ENCODE assay signal across 11 mouse cellular contexts in genomic region chr2:21236846-21237245, GRCm38 (mm10). TPM values are rescaled to one million over a fixed set of nuclear protein-coding genes. Genes with fewer than 3 reads are reported as not detected.
DNase-seq lines count a peak whose midpoint lies in the region; ATAC-seq and TF ChIP-seq lines count a peak whose summit lies in the region.
"Had no signal": no experiment of that assay in that cellular context is flagged by ENCODE, and none has a peak within 500 bp of the region (broad histone marks: within the 10 kb centered on the region; RNA-seq: fewer than 3 reads in every experiment).

No protein-coding gene starts in this region.

- H3K9ac ChIP-seq in lung, postnatal 0 days (replicated peaks; ENCODE audit: low read depth) = no peak overlapping the region
- H3K9ac ChIP-seq: embryonic facial prominence, embryonic 12.5 days; hindbrain, embryonic 14.5 days; liver, embryonic 13.5 days; midbrain, embryonic 15.5 days had no signal

- intact Hi-C loops in heart, postnatal 10 days (cut with DNase I) = no loop called here

- no peak for TF ChIP-seq EP300 in lung, postnatal 0 days (IDR thresholded peaks at IDR 0.05)

- peaks cover 9% of the 10 kb centered on the region; the same call in 1 of the 2 replicates for H3K4me1 ChIP-seq in heart, embryonic 10.5 days
- no peaks in the 10 kb centered on the region for H3K4me1 ChIP-seq in lung, postnatal 0 days (ENCODE audit: insufficient read depth, low read depth, low read length)
- H3K4me1 ChIP-seq: embryonic facial prominence, embryonic 12.5 days; midbrain, embryonic 15.5 days had no signal

- WGBS in heart, embryonic 10.5 days = 43% methylated on average over 5 of the region's 5 CpGs
- WGBS in lung, postnatal 0 days = 26% methylated on average over 5 of the region's 5 CpGs

- H3K27me3 ChIP-seq in heart, embryonic 10.5 days (ENCODE audit: insufficient read depth, poor library complexity, severe bottlenecking) = no peaks in the 10 kb centered on the region
- no peaks in the 10 kb centered on the region for H3K27me3 ChIP-seq in lung, postnatal 0 days (replicated peaks; ENCODE audit: insufficient read depth, low read length)
- H3K27me3 ChIP-seq: embryonic facial prominence, embryonic 12.5 days; liver, embryonic 13.5 days; midbrain, embryonic 15.5 days had no signal

- peak; percentile 13 to 32 for DNase-seq in heart, postnatal 10 days
- no peak for DNase-seq in heart, embryonic 10.5 days (ENCODE audit: low spot score)
- no peak for DNase-seq in lung, postnatal 0 days (ENCODE audit: low spot score)
- no peak for DNase-seq in lung, adult 18-20 months
- DNase-seq in brain, embryonic 14.5 days (ENCODE audit: low read depth) = peak; percentile 10
- DNase-seq in left cerebral cortex, adult 11 months (ENCODE audit: low spot score) = no peak
- DNase-seq: liver, embryonic 13.5 days had no signal

- TF ChIP-seq CTCF in lung, postnatal 0 days (IDR thresholded peaks at IDR 0.05) = no peak
- no peak for TF ChIP-seq CTCF in brain, embryonic 14.5 days (IDR thresholded peaks at IDR 0.05; ENCODE audit: borderline replicate concordance, extremely low read depth, insufficient read depth, insufficient read length)

- no peak overlapping the region for H3K4me3 ChIP-seq in heart, embryonic 10.5 days
- no peak overlapping the region for H3K4me3 ChIP-seq in lung, postnatal 0 days (ENCODE audit: low read depth, low read length)
- H3K4me3 ChIP-seq: embryonic facial prominence, embryonic 12.5 days; liver, embryonic 13.5 days; midbrain, embryonic 15.5 days had no signal

- TF ChIP-seq POLR2A in brain, embryonic 14.5 days (IDR thresholded peaks at IDR 0.05; ENCODE audit: borderline replicate concordance, extremely low read depth, insufficient read depth, insufficient read length, poor library complexity, severe bottlenecking) = no peak

- peak; percentile 13; the same call in 1 of the 2 replicates for ATAC-seq in lung, postnatal 0 days
- peak; percentile 59 for ATAC-seq in megakaryocyte progenitor cell, adult 5-6 weeks (replicated peaks; ENCODE audit: poor library complexity)
- ATAC-seq: midbrain, embryonic 15.5 days had no signal

- no peak overlapping the region for H3K4me2 ChIP-seq in lung, postnatal 0 days (replicated peaks; ENCODE audit: low read depth, low read length)
- H3K4me2 ChIP-seq: embryonic facial prominence, embryonic 12.5 days; hindbrain, embryonic 14.5 days; liver, embryonic 13.5 days; midbrain, embryonic 15.5 days had no signal

- no peaks in the 10 kb centered on the region for H3K36me3 ChIP-seq in heart, embryonic 10.5 days
- no peaks in the 10 kb centered on the region for H3K36me3 ChIP-seq in lung, postnatal 0 days (ENCODE audit: insufficient read depth, low read length)
- H3K36me3 ChIP-seq: embryonic facial prominence, embryonic 12.5 days; liver, embryonic 13.5 days; midbrain, embryonic 15.5 days had no signal

- H3K9me3 ChIP-seq in heart, embryonic 10.5 days = no peaks in the 10 kb centered on the region
- no peaks in the 10 kb centered on the region for H3K9me3 ChIP-seq in lung, postnatal 0 days (ENCODE audit: low read length)
- H3K9me3 ChIP-seq: embryonic facial prominence, embryonic 12.5 days; liver, embryonic 13.5 days; midbrain, embryonic 15.5 days had no signal

- no peak overlapping the region for H3K27ac ChIP-seq in heart, embryonic 10.5 days
- H3K27ac ChIP-seq in lung, postnatal 0 days (ENCODE audit: low read length) = no peak overlapping the region
- H3K27ac ChIP-seq: embryonic facial prominence, embryonic 12.5 days; hindbrain, embryonic 14.5 days; midbrain, embryonic 15.5 days had no signal

RNA-seq across cellular contexts. Expression of gene Thnsl1, which starts 31.3 kb away (rescaled TPM):
- total RNA-seq in heart, postnatal 10 days (2021) = 1 to 10 TPM; 4.1 to 6.6 TPM
- 9.1 and 9.2 TPM in 2 replicates for polyA plus RNA-seq in heart, embryonic 10.5 days (2016; fragmentation: Nextera tagmentation; extraction: Ambion mirVana)
- polyA plus RNA-seq in lung, postnatal 0 days (2015; fragmentation: Nextera tagmentation; extraction: Ambion mirVana) = 3.8 and 5.7 TPM in 2 replicates
- 15.4 and 15.7 TPM in 2 replicates for polyA plus RNA-seq in brain, embryonic 14.5 days (2012; rRNA removed)
- total RNA-seq in megakaryocyte progenitor cell, adult 5-6 weeks (2015) = 5.0 and 5.8 TPM in 2 replicates
- total RNA-seq in megakaryocyte progenitor cell, adult 5-6 weeks (2017) = 3.9 and 4.5 TPM in 2 replicates

RNA-seq across cellular contexts. Expression of gene Enkur, which starts 31.7 kb away (rescaled TPM):
- 1 to 10 TPM; 5.8 to 6.2 TPM for total RNA-seq in heart, postnatal 10 days (2021)
- polyA plus RNA-seq in heart, embryonic 10.5 days (2016; fragmentation: Nextera tagmentation; extraction: Ambion mirVana) = 2.3 and 2.9 TPM in 2 replicates
- 10.2 and 12.5 TPM in 2 replicates for polyA plus RNA-seq in lung, postnatal 0 days (2015; fragmentation: Nextera tagmentation; extraction: Ambion mirVana)
- polyA plus RNA-seq in brain, embryonic 14.5 days (2012; rRNA removed) = 2.4 and 4.7 TPM in 2 replicates
- total RNA-seq in megakaryocyte progenitor cell, adult 5-6 weeks (2015) = 2.3 and 2.8 TPM in 2 replicates
- total RNA-seq in megakaryocyte progenitor cell, adult 5-6 weeks (2017) = 3.1 and 4.0 TPM in 2 replicates
- polyA plus RNA-seq: liver, embryonic 13.5 days had no signal

Comparison
In these comparisons a context has a peak if more than half of its experiments do, and no peak if none do; other contexts are left out.
1. DNase-seq: peak in heart, postnatal 10 days (2 of 2) and brain, embryonic 14.5 days (single experiment); none in heart, embryonic 10.5 days (single experiment), lung, postnatal 0 days (single experiment), lung, adult 18-20 months (0 of 2) and left cerebral cortex, adult 11 months (single experiment).